Mouse (Mus musculus) kidney, embryonic 15.5 days (tissue): ENCODE measurements around the gene Ntrk2. TPM values are rescaled to one million over a fixed set of nuclear protein-coding genes. Genes with fewer than 3 reads are reported as not detected.
A peak's percentile ranks its signal among the peaks of the same experiment; 100 is the strongest.

ENCODE experiments used
- ATAC-seq: fragments of 200-750 bp; cut with Nextera tagmentation; replicated peaks from 2 replicates; pipeline ENCODE4 v1.8.0; 2017; ENCODE audit warnings: moderate TSS enrichment; ENCODE audit not compliant: low FRiP score
- H3K27ac ChIP-seq: fragments of 300-500 bp; sonication (generic); 2 replicates; pipeline ENCODE4 v1.5.1; 2015; ENCODE audit warnings: mild to moderate bottlenecking, inconsistent platforms
- H3K27me3 ChIP-seq: fragments of 300-500 bp; sonication (generic); 2 replicates; pipeline ENCODE4 v1.6.1; 2015; ENCODE audit warnings: inconsistent platforms
- H3K36me3 ChIP-seq: fragments of 300-500 bp; sonication (generic); 2 replicates; pipeline ENCODE4 v1.6.1; 2015; ENCODE audit warnings: inconsistent platforms
- H3K4me1 ChIP-seq: fragments of 300-500 bp; sonication (generic); 2 replicates; pipeline ENCODE4 v1.6.1; 2015; ENCODE audit warnings: inconsistent platforms
- H3K4me2 ChIP-seq: fragments of 300-500 bp; sonication (generic); 2 replicates; pipeline ENCODE4 v1.6.1; 2015; ENCODE audit warnings: moderate library complexity, mild to moderate bottlenecking, inconsistent platforms
- H3K4me3 ChIP-seq: fragments of 300-500 bp; sonication (generic); replicated peaks from 2 replicates; pipeline ENCODE4 v1.5.1; 2015; ENCODE audit warnings: mild to moderate bottlenecking, inconsistent platforms
- H3K9ac ChIP-seq: fragments of 300-500 bp; sonication (generic); 2 replicates; pipeline ENCODE4 v1.6.1; 2015; ENCODE audit warnings: mild to moderate bottlenecking, inconsistent platforms
- H3K9me3 ChIP-seq: fragments of 300-500 bp; sonication (generic); replicated peaks from 2 replicates; pipeline ENCODE4 v1.6.1; 2016; ENCODE audit warnings: inconsistent platforms
- WGBS: fragments of 180-500 bp; shearing (Covaris S2); methylation state at CpG from one replicate; pipeline ENCODE4 v1.1.7; 2015; ENCODE audit warnings: mixed read lengths; 5-methylcytosine and 5-hydroxymethylcytosine counted together
- polyA plus RNA-seq: library from polyadenylated mRNA; unstranded; fragments of >200 nt; fragmentation: Nextera tagmentation; extraction: Ambion mirVana; gene quantifications from 2 replicates; pipeline ENCODE4 v1.2.1, GENCODE M21; 2015

The Ntrk2 gene
- polyA plus RNA-seq, 1 experiment from 2014 or later, result 8.6 TPM

- Histone ChIP-seq H3K36me3 (no peaks in the 10 kb centered on the region), H3K4me2 (no peak overlapping the region), H3K9ac (no peak overlapping the region), H3K27ac (no peak overlapping the region), H3K4me3 (no peak overlapping the region), H3K9me3 (no peaks in the 10 kb centered on the region), H3K27me3 (no peaks in the 10 kb centered on the region), H3K4me1 (peaks cover 7% of the 10 kb centered on the region)
- 79% methylated on average over 8 of the region's 8 CpGs for WGBS
- no peak for ATAC-seq
These were observed 367.5 kb downstream of the Ntrk2 start for GRCm38 (mm10) chr13:59173840-59174239.

GRCm38 (mm10) chr13:59176021-59176420 lies 369.7 kb downstream of the Ntrk2 start:
- H3K9ac ChIP-seq, result no peak overlapping the region
- peaks cover 11% of the 10 kb centered on the region for H3K4me1 ChIP-seq
- ATAC-seq, result no peak
- 73% methylated on average over 3 of the region's 3 CpGs for WGBS
- H3K27me3 ChIP-seq, result no peaks in the 10 kb centered on the region
- no peak overlapping the region for H3K4me2 ChIP-seq
- H3K27ac ChIP-seq, result peak overlapping the region; percentile 76
- H3K4me3 ChIP-seq, result no peak overlapping the region
- no peaks in the 10 kb centered on the region for H3K36me3 ChIP-seq
- H3K9me3 ChIP-seq, result no peaks in the 10 kb centered on the region

- 60% methylated on average over 9 of the region's 9 CpGs for WGBS
- ATAC-seq, result peak; percentile 56; the same call in 1 of the 2 replicates
These were observed 370.1 kb downstream of the Ntrk2 start for GRCm38 (mm10) chr13:59176485-59176884.

GRCm38 (mm10) chr13:59177003-59177402 lies 370.6 kb downstream of the Ntrk2 start:
- H3K4me2 ChIP-seq, result peak overlapping the region; percentile 22
- H3K9me3 ChIP-seq, result no peaks in the 10 kb centered on the region
- 40% methylated on average over 9 of the region's 9 CpGs for WGBS
- H3K4me3 ChIP-seq, result no peak overlapping the region
- H3K9ac ChIP-seq, result no peak overlapping the region
- peak; percentile 73; the same call in 1 of the 2 replicates for ATAC-seq
- H3K27me3 ChIP-seq, result no peaks in the 10 kb centered on the region
- no peaks in the 10 kb centered on the region for H3K36me3 ChIP-seq
- H3K4me1 ChIP-seq, result peaks cover 12% of the 10 kb centered on the region
- peak overlapping the region; percentile 76 for H3K27ac ChIP-seq

More at GRCm38 (mm10) chr13:59176485-59176884, 370.1 kb downstream of the Ntrk2 start:
- Histone ChIP-seq H3K4me1 (peaks cover 12% of the 10 kb centered on the region), H3K36me3 (no peaks in the 10 kb centered on the region), H3K27ac (peak overlapping the region; percentile 76), H3K4me3 (no peak overlapping the region), H3K4me2 (no peak overlapping the region), H3K27me3 (no peaks in the 10 kb centered on the region), H3K9ac (no peak overlapping the region), H3K9me3 (no peaks in the 10 kb centered on the region)

GRCm38 (mm10) chr13:59179986-59180385 lies 373.6 kb downstream of the Ntrk2 start:
- Histone ChIP-seq H3K4me1 (peaks cover 12% of the 10 kb centered on the region), H3K27me3 (no peaks in the 10 kb centered on the region), H3K27ac (no peak overlapping the region), H3K9ac (no peak overlapping the region), H3K4me3 (no peak overlapping the region), H3K4me2 (no peak overlapping the region), H3K36me3 (no peaks in the 10 kb centered on the region), H3K9me3 (no peaks in the 10 kb centered on the region)
- 85% methylated on average over 4 of the region's 4 CpGs for WGBS
- ATAC-seq, result no peak

- Histone ChIP-seq H3K4me1 (peaks cover 12% of the 10 kb centered on the region), H3K4me2 (no peak overlapping the region), H3K9ac (no peak overlapping the region), H3K27ac (no peak overlapping the region), H3K27me3 (no peaks in the 10 kb centered on the region), H3K36me3 (no peaks in the 10 kb centered on the region), H3K9me3 (no peaks in the 10 kb centered on the region), H3K4me3 (no peak overlapping the region)
- ATAC-seq, result no peak
- 78% methylated on average over 10 of the region's 10 CpGs for WGBS
These were observed 374.4 kb downstream of the Ntrk2 start for GRCm38 (mm10) chr13:59180781-59181180.

- Histone ChIP-seq H3K27ac (no peak overlapping the region), H3K36me3 (no peaks in the 10 kb centered on the region), H3K4me3 (no peak overlapping the region), H3K4me2 (peak overlapping the region; percentile 5; the same call in 1 of the 2 replicates), H3K27me3 (no peaks in the 10 kb centered on the region), H3K9ac (no peak overlapping the region), H3K4me1 (peaks cover 7% of the 10 kb centered on the region; the same call in 1 of the 2 replicates), H3K9me3 (no peaks in the 10 kb centered on the region)
- no peak for ATAC-seq
- WGBS, result 55% methylated on average over 16 of the region's 16 CpGs
These were observed 375.0 kb downstream of the Ntrk2 start for GRCm38 (mm10) chr13:59181188-59181947.

GRCm38 (mm10) chr13:59182630-59183029 lies 376.3 kb downstream of the Ntrk2 start:
- Histone ChIP-seq H3K9me3 (no peaks in the 10 kb centered on the region), H3K4me3 (no peak overlapping the region), H3K27me3 (no peaks in the 10 kb centered on the region), H3K4me2 (no peak overlapping the region), H3K27ac (no peak overlapping the region), H3K4me1 (0 out of 2 replicates have a peak, but pooled peaks cover 4% of the 10 kb centered on the region), H3K9ac (no peak overlapping the region), H3K36me3 (no peaks in the 10 kb centered on the region)
- no peak for ATAC-seq
- 63% methylated on average over 5 of the region's 5 CpGs for WGBS

Other genes with a start within 250 kb of the Ntrk2 start
- not detected in 2 replicates for gene Slc28a3, start 195.7 kb upstream of the Ntrk2 start, polyA plus RNA-seq